Mouse (Mus musculus) testis, adult 2 months (tissue): ENCODE results near the gene Susd1.

Source experiments
- CTCF ChIP-seq: fragments of 200-500 bp; IDR thresholded peaks from 2 replicates; pipeline ENCODE4 v1.5.1; 2012; ENCODE audit warnings: low read depth, mild to moderate bottlenecking, inconsistent platforms, low read length, moderate library complexity; ENCODE audit not compliant: control insufficient read depth, insufficient read depth, insufficient replicate concordance
- POLR2A ChIP-seq: fragments of 200-500 bp; IDR thresholded peaks from 2 replicates; pipeline ENCODE4 v1.6.1; 2012; ENCODE audit warnings: low read depth, mild to moderate bottlenecking, inconsistent platforms, low read length, moderate library complexity; ENCODE audit not compliant: control insufficient read depth

DNA sequence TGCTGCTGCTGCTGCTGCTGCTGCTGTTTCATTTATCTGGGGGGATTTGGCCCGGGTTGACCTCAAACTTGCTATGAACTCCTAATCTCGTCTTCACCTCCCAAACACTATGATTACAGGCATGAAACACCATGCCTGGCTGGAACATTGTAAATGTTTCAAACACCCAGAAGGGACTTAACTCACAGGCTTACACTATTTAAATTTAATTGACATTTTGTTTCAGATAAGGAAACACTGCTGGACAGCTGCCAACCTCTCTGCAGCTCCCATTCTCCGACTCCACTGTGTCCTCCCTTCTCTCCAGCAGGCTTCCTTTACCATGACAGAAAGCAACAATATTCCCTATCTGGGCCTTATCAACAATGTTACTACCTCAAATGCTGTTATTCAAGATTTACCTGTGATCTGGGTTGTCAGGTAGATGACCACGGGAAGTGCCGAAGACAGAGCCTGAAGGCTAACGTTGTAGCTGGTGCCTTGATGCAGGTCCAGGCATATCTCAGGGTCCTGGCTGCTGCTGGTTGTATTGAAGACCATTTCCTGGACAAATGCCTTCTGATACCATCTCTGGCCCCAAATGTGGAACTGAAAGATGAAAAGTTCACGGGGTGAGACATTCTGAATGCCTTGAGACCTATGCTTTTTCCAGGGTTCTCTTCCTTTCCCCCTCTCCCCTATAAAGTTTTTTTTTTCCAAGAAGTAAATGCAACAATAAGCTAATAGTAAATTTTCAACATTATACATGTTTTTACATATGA, 88.8 kb downstream of the Susd1 start:
- TF ChIP-seq CTCF (no peak), POLR2A (no peak)
